Mouse (Mus musculus) neural tube, embryonic 11.5 days (tissue): Measurements from ENCODE around the gene Caln1. TPM values are rescaled to one million over a fixed set of nuclear protein-coding genes. Genes with fewer than 3 reads are reported as not detected.

Source experiments
- ATAC-seq: fragments of 200-750 bp; cut with Nextera tagmentation; 2 replicates; pipeline ENCODE4 v1.8.0; 2017; ENCODE audit warnings: moderate number of reproducible peaks, mild to moderate bottlenecking, moderate TSS enrichment, moderate library complexity; ENCODE audit not compliant: insufficient read depth, low FRiP score, low TSS enrichment
- DNase-seq: peaks from one replicate; pipeline ENCODE4 v3.0.0-alpha.2; 2015; ENCODE audit warnings: low spot score
- H3K27ac ChIP-seq: fragments of 300-500 bp; sonication (generic); 2 replicates; pipeline ENCODE4 v1.5.1; 2014; ENCODE audit warnings: low read depth, mild to moderate bottlenecking, low read length
- H3K27me3 ChIP-seq: fragments of 300-500 bp; sonication (generic); 2 replicates; pipeline ENCODE4 v1.6.1; 2014; ENCODE audit warnings: mild to moderate bottlenecking, low read length, mixed read lengths; ENCODE audit not compliant: control insufficient read depth, insufficient read depth
- H3K36me3 ChIP-seq: fragments of 300-500 bp; sonication (generic); 2 replicates; pipeline ENCODE4 v1.6.1; 2014; ENCODE audit warnings: mild to moderate bottlenecking, low read length, moderate library complexity, mixed read lengths; ENCODE audit not compliant: control insufficient read depth, insufficient read depth
- H3K4me1 ChIP-seq: fragments of 300-500 bp; sonication (generic); 2 replicates; pipeline ENCODE4 v1.6.1; 2014; ENCODE audit warnings: low read length, mixed read lengths; ENCODE audit not compliant: control insufficient read depth, insufficient read depth
- H3K4me2 ChIP-seq: fragments of 300-500 bp; sonication (generic); 2 replicates; pipeline ENCODE4 v1.6.1; 2014; ENCODE audit warnings: low read depth, mild to moderate bottlenecking, moderate library complexity
- H3K4me3 ChIP-seq: fragments of 300-500 bp; sonication (generic); 2 replicates; pipeline ENCODE4 v1.5.1; 2014; ENCODE audit warnings: low read depth, low read length
- H3K9ac ChIP-seq: fragments of 300-500 bp; sonication (generic); 2 replicates; pipeline ENCODE4 v1.6.1; 2014; ENCODE audit warnings: mild to moderate bottlenecking, low read length
- H3K9me3 ChIP-seq: fragments of 300-500 bp; sonication (generic); 2 replicates; pipeline ENCODE4 v1.6.1; 2016; ENCODE audit warnings: low read length; ENCODE audit not compliant: control insufficient read depth
- WGBS: fragments of 180-500 bp; shearing (Covaris S2); extraction: QIAGEN DNeasy Blood & Tissue Kit; methylation state at CpG from one replicate; pipeline ENCODE4 v1.1.7; 2014; 5-methylcytosine and 5-hydroxymethylcytosine counted together
- polyA plus RNA-seq: library from polyadenylated mRNA; unstranded; fragments of >200 nt; fragmentation: Nextera tagmentation; extraction: Ambion mirVana; gene quantifications from 2 replicates; pipeline ENCODE4 v1.2.1, GENCODE M21; 2014

The Caln1 gene
- polyA plus RNA-seq, 1 experiment from 2014 or later = 0.41 TPM

DNA sequence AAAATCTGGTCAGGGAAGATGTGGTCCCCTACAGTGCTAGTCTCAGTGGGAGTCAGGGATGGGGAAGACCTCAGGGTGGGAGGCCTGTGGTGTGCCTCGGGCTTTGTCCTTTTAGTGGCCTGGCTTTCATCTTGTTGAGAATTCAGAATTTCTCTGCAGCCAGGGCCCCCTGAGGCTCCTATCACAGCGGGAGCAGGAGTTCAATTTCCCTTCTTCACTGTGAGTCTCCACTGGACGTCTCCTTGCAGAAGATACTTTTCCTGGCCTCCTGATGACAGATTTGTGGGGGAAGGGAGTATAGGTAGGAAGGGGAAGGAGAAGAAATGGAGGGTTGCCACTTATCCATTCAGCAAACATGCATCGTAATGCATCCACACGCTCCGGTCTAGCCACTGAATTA, 441.1 kb downstream of the Caln1 start:
- Histone ChIP-seq H3K9me3 (no peaks in the 10 kb centered on the region), H3K27ac (no peak overlapping the region), H3K4me1 (no peaks in the 10 kb centered on the region), H3K36me3 (no peaks in the 10 kb centered on the region), H3K4me2 (no peak overlapping the region), H3K4me3 (no peak overlapping the region), H3K27me3 (no peaks in the 10 kb centered on the region), H3K9ac (no peak overlapping the region)
- WGBS = 23% methylated on average over 6 of the region's 6 CpGs
- DNase-seq (no peak), ATAC-seq (no peak)

GRCm38 (mm10) chr5:130810846-130811245, 441.6 kb downstream of the Caln1 start:
- Histone ChIP-seq H3K9ac (no peak overlapping the region), H3K4me3 (no peak overlapping the region), H3K27ac (no peak overlapping the region), H3K9me3 (no peaks in the 10 kb centered on the region), H3K27me3 (no peaks in the 10 kb centered on the region), H3K4me2 (no peak overlapping the region), H3K4me1 (no peaks in the 10 kb centered on the region), H3K36me3 (no peaks in the 10 kb centered on the region)
- 19% methylated on average over 1 of the region's 1 CpGs for WGBS
- ATAC-seq (no peak), DNase-seq (no peak)

- WGBS = 36% methylated on average over 3 of the region's 3 CpGs
- Histone ChIP-seq H3K4me3 (no peak overlapping the region), H3K27ac (no peak overlapping the region), H3K27me3 (no peaks in the 10 kb centered on the region), H3K9me3 (no peaks in the 10 kb centered on the region), H3K9ac (no peak overlapping the region), H3K4me1 (no peaks in the 10 kb centered on the region), H3K4me2 (no peak overlapping the region), H3K36me3 (no peaks in the 10 kb centered on the region)
- ATAC-seq (no peak), DNase-seq (peak; percentile 58)
Measured at GRCm38 (mm10) chr5:130811266-130811665, 442.0 kb downstream of the Caln1 start.

GRCm38 (mm10) chr5:130811966-130812365, 442.7 kb downstream of the Caln1 start:
- Histone ChIP-seq H3K27ac (no peak overlapping the region), H3K27me3 (no peaks in the 10 kb centered on the region), H3K36me3 (no peaks in the 10 kb centered on the region), H3K9ac (no peak overlapping the region), H3K9me3 (no peaks in the 10 kb centered on the region), H3K4me3 (no peak overlapping the region), H3K4me2 (no peak overlapping the region), H3K4me1 (no peaks in the 10 kb centered on the region)
- 95% methylated on average over 3 of the region's 3 CpGs for WGBS
- ATAC-seq = no peak
- DNase-seq = no peak

- Histone ChIP-seq H3K27me3 (no peaks in the 10 kb centered on the region), H3K4me2 (no peak overlapping the region), H3K4me3 (no peak overlapping the region), H3K36me3 (no peaks in the 10 kb centered on the region), H3K27ac (no peak overlapping the region), H3K9me3 (no peaks in the 10 kb centered on the region), H3K9ac (no peak overlapping the region), H3K4me1 (no peaks in the 10 kb centered on the region)
- 94% methylated on average over 8 of the region's 8 CpGs for WGBS
- ATAC-seq (no peak), DNase-seq (no peak)
Measured at GRCm38 (mm10) chr5:130812556-130812955, 443.3 kb downstream of the Caln1 start.

GRCm38 (mm10) chr5:130813089-130813488, 443.8 kb downstream of the Caln1 start:
- Histone ChIP-seq H3K9me3 (no peaks in the 10 kb centered on the region), H3K4me3 (no peak overlapping the region), H3K27ac (no peak overlapping the region), H3K36me3 (no peaks in the 10 kb centered on the region), H3K4me2 (no peak overlapping the region), H3K4me1 (no peaks in the 10 kb centered on the region), H3K9ac (no peak overlapping the region), H3K27me3 (no peaks in the 10 kb centered on the region)
- ATAC-seq (no peak), DNase-seq (no peak)
- 88% methylated on average over 9 of the region's 9 CpGs for WGBS

DNA sequence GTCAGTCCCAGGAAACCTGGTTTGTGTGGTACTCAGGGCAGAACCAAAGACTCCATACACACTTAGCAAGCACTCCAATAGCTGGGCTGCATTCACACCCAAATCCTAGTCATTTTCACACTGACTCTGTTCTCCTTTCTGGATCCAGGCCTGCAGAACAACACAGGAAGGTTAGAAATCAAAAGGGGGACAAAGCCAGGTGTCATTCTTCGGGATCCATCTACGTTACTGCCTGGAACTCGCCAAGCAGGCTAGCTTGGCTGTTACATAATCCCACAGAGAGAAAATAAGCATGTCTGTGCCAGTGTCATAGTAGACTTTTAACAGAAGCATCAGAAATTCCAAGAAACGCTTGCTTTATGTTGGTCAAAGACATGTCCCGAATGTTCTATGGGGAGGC, 446.1 kb downstream of the Caln1 start:
- no peak overlapping the region for H3K4me2 ChIP-seq
- no peak for DNase-seq
- 89% methylated on average over 5 of the region's 5 CpGs for WGBS

DNA sequence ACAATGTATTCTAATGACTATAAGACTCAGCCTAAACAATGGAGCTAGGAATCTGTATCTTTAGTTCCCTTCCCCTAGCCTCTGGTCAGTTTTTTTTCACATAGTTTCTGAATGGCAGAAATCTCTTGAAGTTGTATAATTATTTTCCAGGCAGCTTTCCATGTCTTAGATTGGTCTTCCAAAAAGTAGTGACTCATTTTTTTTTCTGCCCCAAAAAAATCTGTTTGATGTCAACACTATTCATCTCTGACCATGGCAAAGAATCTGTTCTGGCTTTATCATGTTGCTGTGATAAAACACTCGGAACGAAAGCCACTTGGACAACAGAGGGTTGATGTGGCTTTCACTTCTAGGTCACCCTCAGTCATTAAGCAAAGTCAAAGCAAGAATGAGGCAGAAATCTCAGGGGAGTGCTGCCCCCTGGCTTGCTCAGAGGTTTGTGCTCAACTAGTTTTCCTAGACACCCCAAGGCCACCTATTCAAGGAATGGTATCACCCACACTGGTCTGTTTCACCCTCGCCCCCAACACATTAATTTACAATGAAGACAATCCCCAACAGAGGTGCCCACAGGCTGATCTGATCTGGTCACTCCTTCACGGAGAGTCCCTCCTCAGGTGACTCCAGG, 450.9 kb downstream of the Caln1 start:
- H3K9ac ChIP-seq = no peak overlapping the region
- WGBS = 84% methylated on average over 4 of the region's 4 CpGs
- no peak overlapping the region for H3K4me3 ChIP-seq
- no peaks in the 10 kb centered on the region for H3K36me3 ChIP-seq
- H3K4me1 ChIP-seq = no peaks in the 10 kb centered on the region
- ATAC-seq = no peak
- H3K4me2 ChIP-seq = no peak overlapping the region
- no peaks in the 10 kb centered on the region for H3K27me3 ChIP-seq
- H3K27ac ChIP-seq = no peak overlapping the region
- DNase-seq = no peak
- H3K9me3 ChIP-seq = no peaks in the 10 kb centered on the region

More for the DNA sequence above, 446.1 kb downstream of the Caln1 start:
- Histone ChIP-seq H3K9me3 (no peaks in the 10 kb centered on the region), H3K9ac (no peak overlapping the region), H3K4me3 (no peak overlapping the region), H3K36me3 (no peaks in the 10 kb centered on the region), H3K27me3 (no peaks in the 10 kb centered on the region), H3K27ac (no peak overlapping the region), H3K4me1 (no peaks in the 10 kb centered on the region)
- ATAC-seq = no peak

- Histone ChIP-seq H3K4me1 (no peaks in the 10 kb centered on the region), H3K9me3 (no peaks in the 10 kb centered on the region), H3K36me3 (no peaks in the 10 kb centered on the region), H3K4me3 (no peak overlapping the region), H3K27me3 (no peaks in the 10 kb centered on the region), H3K4me2 (no peak overlapping the region), H3K9ac (no peak overlapping the region), H3K27ac (no peak overlapping the region)
- 92% methylated on average over 5 of the region's 5 CpGs for WGBS
- DNase-seq (no peak), ATAC-seq (no peak)
Measured at GRCm38 (mm10) chr5:130820661-130821060, 451.4 kb downstream of the Caln1 start.
